Mouse (Mus musculus) liver (tissue): ENCODE measurements around the gene Nt5c2.
"Not testable (repeated sequence)": the region's sequence is repeated elsewhere in the genome, so short reads cannot be mapped to it uniquely, and the experiment has no call there.

Source experiments
- DNase-seq: peaks from one replicate; pipeline ENCODE4 v3.0.0-alpha.2; 2020; ENCODE audit warnings: mixed read lengths

Gene Nt5c2

GRCm38 (mm10) chr19:46984726-46985622, 30.0 kb downstream of the Nt5c2 start:
- peak; percentile 44 for DNase-seq

DNA sequence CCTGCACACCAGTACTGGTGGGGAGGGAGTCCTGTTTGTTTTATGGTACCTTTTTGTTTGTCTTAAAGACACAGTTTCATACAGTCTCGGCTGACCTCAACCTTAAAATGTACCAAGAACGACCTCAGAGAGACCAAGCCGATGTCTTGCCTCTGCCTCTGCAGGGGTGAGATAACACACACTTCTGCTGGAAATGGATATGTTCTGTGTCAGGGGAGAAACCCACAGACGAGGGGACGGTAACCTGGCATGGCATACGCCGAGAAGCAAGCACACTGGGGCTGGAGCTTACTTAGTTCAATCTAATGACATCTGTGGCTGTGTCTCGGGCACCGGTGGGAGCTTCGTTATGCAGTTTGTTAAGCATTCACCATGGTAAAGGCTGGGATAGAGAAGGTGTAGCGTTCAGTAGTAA, 31.0 kb downstream of the Nt5c2 start:
- peak; percentile 71 for DNase-seq

GRCm38 (mm10) chr19:46983352-46983965, 31.5 kb downstream of the Nt5c2 start:
- peak; percentile 34 for DNase-seq

GRCm38 (mm10) chr19:46981462-46981861, 33.5 kb downstream of the Nt5c2 start:
- DNase-seq, result no peak

GRCm38 (mm10) chr19:46979781-46980105, 35.2 kb downstream of the Nt5c2 start:
- DNase-seq, result no peak

DNA sequence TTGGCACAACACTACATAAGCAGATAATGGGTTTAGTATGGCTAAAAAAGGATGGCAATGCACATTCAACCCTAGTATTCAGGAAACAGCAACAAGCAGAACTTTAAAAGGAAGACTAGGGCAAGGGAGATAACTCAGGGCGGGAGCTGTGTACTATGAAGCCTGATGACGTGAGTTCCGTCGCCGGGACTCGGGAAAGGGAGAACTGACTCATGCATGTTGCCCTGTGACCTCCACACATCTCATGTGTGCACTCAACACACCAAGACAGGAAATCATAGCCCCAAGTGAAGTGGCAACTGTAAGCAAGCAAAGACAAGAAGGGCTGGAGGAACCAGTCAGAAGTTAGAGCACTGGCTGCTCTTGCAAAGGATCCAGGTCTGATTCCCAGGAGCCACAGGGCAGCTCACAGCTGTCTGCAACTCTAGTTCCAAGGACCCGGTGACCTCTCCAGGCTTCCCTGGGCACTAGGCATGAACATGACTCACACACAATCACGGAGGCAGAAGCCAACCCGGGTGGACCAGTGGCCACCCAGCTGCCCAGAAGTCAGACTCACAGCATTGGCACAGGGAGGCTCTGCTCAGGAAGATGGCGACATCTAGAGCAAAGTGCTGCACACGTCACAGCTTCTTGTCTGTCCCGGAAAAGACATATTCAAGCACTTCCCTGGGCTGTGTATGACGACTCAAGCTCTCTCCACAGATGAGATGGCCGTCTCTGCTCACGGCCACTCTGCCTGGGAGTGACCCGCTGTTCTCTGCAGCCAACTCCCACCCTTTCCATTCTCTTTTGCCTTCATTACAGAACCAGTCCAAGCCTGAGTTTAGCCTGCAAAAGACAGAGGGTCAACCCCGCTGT, 35.8 kb downstream of the Nt5c2 start:
- no peak for DNase-seq

- not testable (repeated sequence) for DNase-seq
Observed at GRCm38 (mm10) chr19:46978069-46978468, 36.9 kb downstream of the Nt5c2 start.

DNA sequence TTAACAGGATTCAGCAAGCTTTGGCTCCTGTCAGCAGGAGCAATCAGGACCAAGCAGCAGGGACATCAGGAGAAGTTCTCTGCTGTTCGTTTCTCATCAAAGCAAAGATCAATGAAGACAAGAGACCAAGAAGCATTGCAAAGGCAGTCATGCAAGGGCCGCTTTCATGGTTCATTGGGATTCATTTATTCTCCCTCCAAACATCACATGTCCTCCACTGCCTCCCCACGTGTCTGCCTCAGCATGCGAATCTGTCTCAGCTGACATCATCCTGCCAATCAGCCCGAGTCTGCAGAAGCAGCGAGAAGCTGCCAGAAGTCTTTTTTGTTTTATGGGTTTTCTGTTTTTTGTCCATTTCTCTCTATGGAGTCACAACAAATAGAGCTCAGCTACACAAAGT, 37.5 kb downstream of the Nt5c2 start:
- DNase-seq, result no peak

DNA sequence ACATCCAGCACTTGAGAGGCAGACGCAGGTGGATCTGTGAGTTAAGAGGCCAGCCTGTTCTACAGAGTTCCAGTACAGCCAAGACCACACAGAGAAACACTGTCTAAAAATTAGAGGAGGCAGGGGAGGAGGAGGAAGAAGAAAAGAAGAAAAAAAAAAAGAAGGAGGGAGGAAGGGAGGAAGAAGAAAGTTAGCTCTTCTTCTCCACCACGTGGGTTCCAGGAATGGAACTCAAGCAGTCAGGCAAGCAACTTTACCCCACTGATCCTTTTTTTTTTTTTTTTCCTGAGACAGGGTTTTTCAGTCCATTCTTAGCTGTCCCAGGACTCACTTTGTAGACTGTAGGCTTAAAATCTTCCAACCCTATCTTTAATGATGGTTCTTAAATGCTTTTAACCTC, 38.2 kb downstream of the Nt5c2 start:
- DNase-seq, result no peak

GRCm38 (mm10) chr19:46975997-46976396, 39.0 kb downstream of the Nt5c2 start:
- no peak for DNase-seq

- DNase-seq, result no peak
Observed at GRCm38 (mm10) chr19:46975565-46975964, 39.4 kb downstream of the Nt5c2 start.

GRCm38 (mm10) chr19:46972159-46972558, 42.8 kb downstream of the Nt5c2 start:
- no peak for DNase-seq

DNA sequence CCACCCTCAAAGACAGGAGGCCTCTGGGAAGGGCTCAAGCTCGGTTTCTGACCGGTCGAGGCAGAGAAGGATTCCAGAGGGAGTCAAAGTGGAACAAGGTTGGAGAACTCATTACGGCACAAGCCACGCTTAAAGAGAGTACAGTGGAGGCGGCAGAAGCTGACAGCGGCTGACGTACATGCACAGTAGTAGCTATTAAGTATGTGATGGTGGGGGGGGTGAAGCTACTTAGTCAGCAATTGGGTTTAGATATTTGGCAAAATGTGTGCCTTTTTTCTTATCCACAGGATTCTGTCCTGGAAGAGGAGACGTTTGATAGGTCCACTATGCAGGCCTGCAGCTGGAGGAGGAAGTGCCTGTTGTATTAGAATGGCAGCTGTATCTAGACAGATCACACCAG, 43.2 kb downstream of the Nt5c2 start:
- no peak for DNase-seq

- DNase-seq, result no peak
Observed at GRCm38 (mm10) chr19:46971051-46971689, 43.8 kb downstream of the Nt5c2 start.

- no peak for DNase-seq
Observed at GRCm38 (mm10) chr19:46970121-46970729, 44.7 kb downstream of the Nt5c2 start.

DNA sequence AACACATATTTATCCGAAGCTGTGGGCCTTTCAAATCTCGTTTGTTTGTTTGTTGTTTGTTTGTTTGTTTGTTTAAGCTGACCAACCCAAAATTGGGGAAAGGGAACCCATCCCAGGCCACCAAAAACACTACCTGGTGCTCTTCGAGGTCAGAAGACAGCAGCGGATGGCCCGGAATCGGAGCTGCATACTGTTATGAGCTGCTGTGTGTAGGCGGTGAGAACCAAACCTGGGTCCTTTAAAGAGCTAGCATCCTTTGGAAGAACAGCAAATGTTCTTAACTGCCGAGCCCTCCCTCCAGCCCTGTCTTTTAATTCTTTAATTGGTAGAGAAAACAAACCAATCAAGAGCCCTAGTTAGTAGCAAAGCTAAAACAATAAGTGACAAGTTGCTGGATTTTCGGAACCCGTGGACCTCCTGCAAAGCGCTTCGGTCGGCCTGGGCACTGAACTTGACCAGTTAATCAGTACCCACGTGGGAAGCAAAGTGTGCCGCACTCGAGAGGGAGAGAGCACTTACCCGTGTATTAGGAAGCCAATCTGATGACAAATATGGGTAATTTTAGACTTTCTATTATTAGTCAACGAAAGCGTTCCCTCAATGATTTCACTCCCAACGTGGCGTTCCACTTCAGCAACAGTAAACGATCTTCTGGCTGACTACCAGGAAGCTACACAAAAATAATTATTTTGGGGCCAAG, 45.5 kb downstream of the Nt5c2 start:
- DNase-seq, result no peak

DNA sequence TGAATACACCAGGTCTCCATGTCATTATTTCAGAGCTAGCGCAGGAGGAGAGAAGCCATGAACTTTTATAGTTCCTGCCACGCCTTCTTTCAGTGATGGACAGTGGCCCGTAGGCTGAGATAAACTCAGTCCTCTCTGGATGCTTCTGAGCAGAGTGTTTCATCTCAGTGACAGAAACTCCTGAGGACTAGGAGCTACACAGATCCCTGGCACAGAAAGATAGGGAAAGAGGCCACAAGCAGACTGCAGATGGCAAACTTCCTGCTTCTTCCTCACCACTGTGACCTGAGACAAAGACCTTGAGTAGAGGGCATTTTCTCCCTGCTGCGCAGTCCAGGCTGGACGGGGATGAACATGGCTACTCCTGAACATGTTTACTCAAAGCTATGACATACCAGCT, 46.1 kb downstream of the Nt5c2 start:
- DNase-seq, result no peak

DNA sequence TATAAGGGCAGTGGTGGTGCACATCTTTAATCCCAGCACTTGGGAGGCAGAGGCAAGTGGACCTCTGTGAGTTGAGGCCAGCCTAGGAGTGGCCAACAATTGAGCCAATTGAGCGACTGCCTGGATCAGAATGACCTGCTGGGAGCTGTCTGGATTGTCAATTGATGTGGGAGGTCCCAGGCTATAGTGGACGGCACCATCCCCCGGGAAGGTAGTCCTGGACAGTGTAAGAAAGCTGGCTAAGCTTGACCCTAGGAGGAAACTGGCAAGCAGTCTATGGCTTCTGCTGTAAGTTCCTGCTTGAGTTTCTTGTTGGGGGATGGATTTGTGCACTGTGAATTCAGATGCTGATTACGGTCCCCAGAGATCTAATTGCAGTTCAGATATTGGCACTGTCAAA, 47.1 kb downstream of the Nt5c2 start:
- no peak for DNase-seq

DNA sequence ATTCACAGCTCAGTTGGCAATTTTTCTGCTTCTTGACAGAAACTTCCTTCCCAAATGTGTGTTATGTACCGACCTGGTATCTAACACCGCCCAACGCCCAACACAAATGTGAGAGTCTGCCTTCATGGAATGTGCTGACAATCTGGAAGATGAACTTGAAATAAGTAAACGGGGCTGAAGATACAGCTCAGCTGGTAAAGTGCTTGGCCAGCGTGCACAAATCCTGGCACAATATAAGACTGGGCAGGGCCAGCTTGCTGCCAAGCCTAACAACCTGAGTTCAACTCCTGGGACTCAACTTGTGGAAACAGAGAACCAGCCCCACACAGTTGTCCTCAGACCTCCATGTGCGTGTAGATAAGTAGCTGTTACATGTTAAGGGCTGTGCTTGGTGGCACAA, 48.6 kb downstream of the Nt5c2 start:
- DNase-seq, result no peak

- no peak for DNase-seq
Observed at GRCm38 (mm10) chr19:46965496-46965895, 49.5 kb downstream of the Nt5c2 start.

GRCm38 (mm10) chr19:46964353-46964752, 50.6 kb downstream of the Nt5c2 start:
- DNase-seq, result no peak

GRCm38 (mm10) chr19:46963440-46963839, 51.5 kb downstream of the Nt5c2 start:
- DNase-seq, result no peak
